Comparison of ENCODE assay signal across 9 mouse cellular contexts in genomic region chrX:101285534-101285933, GRCm38 (mm10). TPM values are rescaled to one million over a fixed set of nuclear protein-coding genes. Genes with fewer than 3 reads are reported as not detected.
DNase-seq lines count a peak whose midpoint lies in the region; ATAC-seq and TF ChIP-seq lines count a peak whose summit lies in the region.
"Had no signal": no experiment of that assay in that cellular context is flagged by ENCODE, and none has a peak within 500 bp of the region (broad histone marks: within the 10 kb centered on the region; RNA-seq: fewer than 3 reads in every experiment).

No protein-coding gene starts in this region.

- no peak for TF ChIP-seq POLR2A in bone marrow macrophage, adult 2 months (IDR thresholded peaks at IDR 0.05; ENCODE audit: borderline replicate concordance, low read depth, low read length)

- peak; percentile 67 for ATAC-seq in forebrain, embryonic 13.5 days
- peak; percentile 52 for ATAC-seq in kidney, embryonic 14.5 days (ENCODE audit: low FRiP score, low TSS enrichment)
- ATAC-seq in lung, embryonic 16.5 days (ENCODE audit: low read depth) = peak; percentile 51; the same call in 1 of the 2 replicates

- DNase-seq in frontal cortex, postnatal 10 days (ENCODE audit: low spot score in 2 of 2) = peak; percentile 32 to 46
- no peak for DNase-seq in frontal cortex, postnatal 36 days (ENCODE audit: low spot score in 2 of 2)
- DNase-seq in CD4-positive helper T cell, adult 2 months (ENCODE audit: low read depth, low spot score) = peak; percentile 63
- peak; percentile 68 for DNase-seq in right cerebral cortex, postnatal 4 days

- peak; percentile 53; the same call in 1 of the 2 replicates for TF ChIP-seq CTCF in bone marrow macrophage, adult 2 months (IDR thresholded peaks at IDR 0.05; ENCODE audit: low read depth, low read length)

- no peak overlapping the region for H3K4me2 ChIP-seq in forebrain, embryonic 13.5 days
- H3K4me2 ChIP-seq in kidney, embryonic 14.5 days (replicated peaks; ENCODE audit: low read depth, low read length) = no peak overlapping the region
- H3K4me2 ChIP-seq in lung, embryonic 16.5 days (ENCODE audit: low read depth, low read length) = no peak overlapping the region
- H3K4me2 ChIP-seq: limb, embryonic 12.5 days had no signal

- no peak overlapping the region for H3K27ac ChIP-seq in bone marrow macrophage, adult 2 months (ENCODE audit: insufficient read depth, low read depth, low read length)
- H3K27ac ChIP-seq in forebrain, embryonic 13.5 days = no peak overlapping the region
- no peak overlapping the region for H3K27ac ChIP-seq in kidney, embryonic 14.5 days (ENCODE audit: low read depth, low read length)
- no peak overlapping the region for H3K27ac ChIP-seq in lung, embryonic 16.5 days (ENCODE audit: low read length)
- H3K27ac ChIP-seq: limb, embryonic 12.5 days had no signal

- no peaks in the 10 kb centered on the region for H3K4me1 ChIP-seq in bone marrow macrophage, adult 2 months (ENCODE audit: control insufficient read depth, insufficient read depth, low read length)
- no peaks in the 10 kb centered on the region for H3K4me1 ChIP-seq in forebrain, embryonic 13.5 days
- H3K4me1 ChIP-seq in kidney, embryonic 14.5 days (ENCODE audit: control insufficient read depth, insufficient read depth, low read length) = no peaks in the 10 kb centered on the region
- H3K4me1 ChIP-seq in lung, embryonic 16.5 days (replicated peaks; ENCODE audit: control insufficient read depth, insufficient read depth, low read length) = no peaks in the 10 kb centered on the region
- H3K4me1 ChIP-seq: limb, embryonic 12.5 days had no signal

- H3K9ac ChIP-seq in forebrain, embryonic 13.5 days = no peak overlapping the region
- H3K9ac ChIP-seq in kidney, embryonic 14.5 days (ENCODE audit: low read depth, low read length) = no peak overlapping the region
- H3K9ac ChIP-seq in lung, embryonic 16.5 days (ENCODE audit: low read length) = no peak overlapping the region
- H3K9ac ChIP-seq: limb, embryonic 12.5 days had no signal

- no peaks in the 10 kb centered on the region for H3K27me3 ChIP-seq in forebrain, embryonic 13.5 days
- H3K27me3 ChIP-seq in kidney, embryonic 14.5 days (ENCODE audit: control insufficient read depth, insufficient read depth, low read length) = no peaks in the 10 kb centered on the region; the same call in 1 of the 2 replicates
- H3K27me3 ChIP-seq in lung, embryonic 16.5 days (ENCODE audit: control insufficient read depth, insufficient read depth, low read depth, low read length) = no peaks in the 10 kb centered on the region

- WGBS in forebrain, embryonic 13.5 days = 32% methylated on average over 6 of the region's 6 CpGs
- 31% methylated on average over 6 of the region's 6 CpGs for WGBS in kidney, embryonic 14.5 days
- 26% methylated on average over 6 of the region's 6 CpGs for WGBS in lung, embryonic 16.5 days

- H3K9me3 ChIP-seq in forebrain, embryonic 13.5 days (replicated peaks) = no peaks in the 10 kb centered on the region
- no peaks in the 10 kb centered on the region for H3K9me3 ChIP-seq in kidney, embryonic 14.5 days (ENCODE audit: control insufficient read depth, low read length)
- no peaks in the 10 kb centered on the region for H3K9me3 ChIP-seq in lung, embryonic 16.5 days (ENCODE audit: control insufficient read depth, low read length)
- H3K9me3 ChIP-seq: limb, embryonic 12.5 days had no signal

- H3K36me3 ChIP-seq in forebrain, embryonic 13.5 days (ENCODE audit: poor library complexity, severe bottlenecking) = peaks cover 87% of the 10 kb centered on the region
- peaks cover 50% of the 10 kb centered on the region for H3K36me3 ChIP-seq in kidney, embryonic 14.5 days (ENCODE audit: control insufficient read depth, insufficient read depth, low read length)
- peaks cover 6% of the 10 kb centered on the region for H3K36me3 ChIP-seq in lung, embryonic 16.5 days (ENCODE audit: control insufficient read depth, insufficient read depth, low read length)

- no peak overlapping the region for H3K4me3 ChIP-seq in bone marrow macrophage, adult 2 months (ENCODE audit: insufficient read depth, low read length)
- no peak overlapping the region for H3K4me3 ChIP-seq in forebrain, embryonic 13.5 days
- H3K4me3 ChIP-seq in kidney, embryonic 14.5 days (ENCODE audit: low read length) = no peak overlapping the region
- H3K4me3 ChIP-seq in lung, embryonic 16.5 days (ENCODE audit: low read length) = no peak overlapping the region
- H3K4me3 ChIP-seq: limb, embryonic 12.5 days had no signal

RNA-seq across cellular contexts. Expression of gene Med12, which starts 11.7 kb away (rescaled TPM):
- 64.7 and 73.5 TPM in 2 replicates for polyA plus RNA-seq in bone marrow macrophage, adult 2 months (2012; ENCODE audit: insufficient read depth, insufficient read length, missing spikeins)
- polyA plus RNA-seq in forebrain, embryonic 13.5 days (2015; fragmentation: Nextera tagmentation; extraction: Ambion mirVana) = 31.3 and 31.7 TPM in 2 replicates
- 42.0 and 51.5 TPM in 2 replicates for polyA plus RNA-seq in kidney, embryonic 14.5 days (2014; fragmentation: Nextera tagmentation; extraction: Ambion mirVana)
- polyA plus RNA-seq in lung, embryonic 16.5 days (2015; fragmentation: Nextera tagmentation; extraction: Ambion mirVana) = 34.2 and 34.9 TPM in 2 replicates

RNA-seq across cellular contexts. Expression of gene Nlgn3, which starts 13.4 kb away (rescaled TPM):
- not detected in 2 replicates for polyA plus RNA-seq in bone marrow macrophage, adult 2 months (2012; ENCODE audit: insufficient read depth, insufficient read length, missing spikeins)
- polyA plus RNA-seq in forebrain, embryonic 13.5 days (2015; fragmentation: Nextera tagmentation; extraction: Ambion mirVana) = 33.8 and 43.0 TPM in 2 replicates
- polyA plus RNA-seq in kidney, embryonic 14.5 days (2014; fragmentation: Nextera tagmentation; extraction: Ambion mirVana) = 3.7 and 7.8 TPM in 2 replicates
- 4.2 and 4.9 TPM in 2 replicates for polyA plus RNA-seq in lung, embryonic 16.5 days (2015; fragmentation: Nextera tagmentation; extraction: Ambion mirVana)

RNA-seq across cellular contexts. Expression of gene Gm20489, which starts 16.7 kb away (rescaled TPM):
- 2.3 TPM in 1 of 2 replicates, not detected in the other for polyA plus RNA-seq in bone marrow macrophage, adult 2 months (2012; ENCODE audit: insufficient read depth, insufficient read length, missing spikeins)
- not detected in 2 replicates for polyA plus RNA-seq in forebrain, embryonic 13.5 days (2015; fragmentation: Nextera tagmentation; extraction: Ambion mirVana)
- polyA plus RNA-seq in kidney, embryonic 14.5 days (2014; fragmentation: Nextera tagmentation; extraction: Ambion mirVana) = not detected in 2 replicates
- polyA plus RNA-seq in lung, embryonic 16.5 days (2015; fragmentation: Nextera tagmentation; extraction: Ambion mirVana) = not detected in 2 replicates
- polyA plus RNA-seq: limb, embryonic 12.5 days had no signal

RNA-seq across cellular contexts. Expression of gene Il2rg, which starts 17.5 kb away (rescaled TPM):
- polyA plus RNA-seq in bone marrow macrophage, adult 2 months (2012; ENCODE audit: insufficient read depth, insufficient read length, missing spikeins) = 167 and 176 TPM in 2 replicates
- 2.3 and 2.4 TPM in 2 replicates for polyA plus RNA-seq in forebrain, embryonic 13.5 days (2015; fragmentation: Nextera tagmentation; extraction: Ambion mirVana)
- polyA plus RNA-seq in kidney, embryonic 14.5 days (2014; fragmentation: Nextera tagmentation; extraction: Ambion mirVana) = 18.8 and 19.5 TPM in 2 replicates
- 26.5 and 27.9 TPM in 2 replicates for polyA plus RNA-seq in lung, embryonic 16.5 days (2015; fragmentation: Nextera tagmentation; extraction: Ambion mirVana)

RNA-seq across cellular contexts. Expression of gene Gm614, which starts 21.7 kb away (rescaled TPM):
- polyA plus RNA-seq in bone marrow macrophage, adult 2 months (2012; ENCODE audit: insufficient read depth, insufficient read length, missing spikeins) = 2.3 TPM in 1 of 2 replicates, not detected in the other
- polyA plus RNA-seq in forebrain, embryonic 13.5 days (2015; fragmentation: Nextera tagmentation; extraction: Ambion mirVana) = not detected in 2 replicates
- 0.30 TPM in 1 of 2 replicates, not detected in the other for polyA plus RNA-seq in kidney, embryonic 14.5 days (2014; fragmentation: Nextera tagmentation; extraction: Ambion mirVana)
- polyA plus RNA-seq in lung, embryonic 16.5 days (2015; fragmentation: Nextera tagmentation; extraction: Ambion mirVana) = not detected in 2 replicates
- polyA plus RNA-seq: limb, embryonic 12.5 days had no signal

Comparison
In these comparisons a context has a peak if more than half of its experiments do, and no peak if none do; other contexts are left out.
1. DNase-seq: peak in frontal cortex, postnatal 10 days (2 of 2), CD4-positive helper T cell, adult 2 months (single experiment) and right cerebral cortex, postnatal 4 days (single experiment); none in frontal cortex, postnatal 36 days (0 of 2).
2. Peak in every context shown above with its lines, with median percentiles within 50 percentile points of each other: ATAC-seq.